In the genomic region with DNA sequence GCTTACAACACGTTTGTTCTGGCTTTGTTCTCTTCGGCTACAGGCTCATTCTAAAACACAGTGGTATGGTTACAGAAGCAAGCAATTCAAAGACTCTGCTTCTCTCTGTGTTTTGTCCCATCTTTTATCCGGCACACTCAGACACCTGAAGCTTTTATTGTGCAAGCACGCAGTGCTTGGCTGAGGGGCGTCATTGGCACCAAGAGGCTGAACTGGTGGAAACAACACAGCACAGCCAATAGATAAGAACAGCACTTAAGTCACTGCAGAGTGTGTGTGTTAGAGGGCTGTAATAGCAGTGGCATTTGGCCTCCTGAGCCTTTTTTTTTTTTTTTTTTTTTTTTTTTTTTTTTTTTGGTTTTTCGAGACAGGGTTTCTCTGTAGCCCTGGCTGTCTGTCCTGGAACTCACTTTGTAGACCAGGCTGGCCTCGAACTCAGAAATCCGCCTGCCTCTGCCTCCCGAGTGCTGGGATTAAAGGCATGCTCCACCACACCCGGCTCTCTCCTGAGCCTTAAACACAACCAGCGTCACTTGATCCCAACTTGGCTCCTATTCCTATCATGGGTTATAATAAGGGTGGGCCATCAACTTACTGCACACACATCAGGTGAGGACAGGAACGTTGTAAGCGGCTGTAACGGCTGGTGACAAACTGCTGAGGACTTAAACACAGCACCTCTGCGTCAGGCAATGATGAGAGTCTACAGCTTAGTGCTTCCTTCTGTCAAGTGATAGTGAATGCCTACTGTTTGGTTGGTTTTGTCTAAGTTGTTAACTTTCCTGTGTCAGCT, we compare ENCODE assay signal across 19 mouse cellular contexts. TPM values are rescaled to one million over a fixed set of nuclear protein-coding genes. Genes with fewer than 3 reads are reported as not detected.
"Had no signal": no experiment of that assay in that cellular context is flagged by ENCODE, and none has a peak within 500 bp of the region (broad histone marks: within the 10 kb centered on the region; RNA-seq: fewer than 3 reads in every experiment).

No protein-coding gene starts in this region.

- H3K27ac ChIP-seq: kidney, embryonic 15.5 days; limb, embryonic 12.5 days; liver, embryonic 13.5 days; neural tube, embryonic 12.5 days had no signal

- H3K4me2 ChIP-seq: kidney, embryonic 15.5 days; limb, embryonic 12.5 days; liver, embryonic 13.5 days; neural tube, embryonic 12.5 days had no signal

- H3K9ac ChIP-seq: kidney, embryonic 15.5 days; limb, embryonic 12.5 days; liver, embryonic 13.5 days; liver, postnatal 0 days; neural tube, embryonic 12.5 days had no signal

- H3K27me3 ChIP-seq: kidney, embryonic 15.5 days; limb, embryonic 12.5 days; liver, embryonic 13.5 days; neural tube, embryonic 12.5 days had no signal

- H3K36me3 ChIP-seq: kidney, embryonic 15.5 days; limb, embryonic 12.5 days; liver, embryonic 13.5 days; neural tube, embryonic 12.5 days had no signal

- H3K4me3 ChIP-seq: kidney, embryonic 15.5 days; limb, embryonic 12.5 days; liver, embryonic 13.5 days; neural tube, embryonic 12.5 days had no signal

- DNase-seq: kidney, postnatal 14 days; layer of hippocampus, adult 9-11 months; layer of hippocampus, postnatal 36 days; liver; liver, embryonic 13.5 days; liver, postnatal 0 days; lung, postnatal 36 days; midbrain, embryonic 14.5 days; right cerebral cortex, postnatal 4 days; spleen, adult 18-20 months; thymus, adult 18-20 months; thymus, postnatal 14 days had no signal

- H3K4me1 ChIP-seq: kidney, embryonic 15.5 days; limb, embryonic 12.5 days; liver, embryonic 13.5 days; neural tube, embryonic 12.5 days had no signal

- ATAC-seq: liver, postnatal 0 days had no signal

RNA-seq across cellular contexts. Expression of a gene that starts 5.5 kb away (rescaled TPM):
- total RNA-seq: layer of hippocampus, postnatal 36 days; left cerebral cortex, postnatal 36 days; megakaryocyte progenitor cell, adult 5-6 weeks; monocyte, adult 5-6 weeks; neutrophil, adult 5-6 weeks had no signal
- polyA plus RNA-seq: liver, postnatal 0 days; midbrain, embryonic 14.5 days had no signal
